Mouse (Mus musculus) ovary, postnatal 36 days (tissue): ENCODE results near the gene Trit1.

ENCODE experiments used
- DNase-seq: peaks from one replicate; pipeline ENCODE4 v3.0.0; 2022; ENCODE audit warnings: low spot score, mixed read lengths

The Trit1 gene

DNA sequence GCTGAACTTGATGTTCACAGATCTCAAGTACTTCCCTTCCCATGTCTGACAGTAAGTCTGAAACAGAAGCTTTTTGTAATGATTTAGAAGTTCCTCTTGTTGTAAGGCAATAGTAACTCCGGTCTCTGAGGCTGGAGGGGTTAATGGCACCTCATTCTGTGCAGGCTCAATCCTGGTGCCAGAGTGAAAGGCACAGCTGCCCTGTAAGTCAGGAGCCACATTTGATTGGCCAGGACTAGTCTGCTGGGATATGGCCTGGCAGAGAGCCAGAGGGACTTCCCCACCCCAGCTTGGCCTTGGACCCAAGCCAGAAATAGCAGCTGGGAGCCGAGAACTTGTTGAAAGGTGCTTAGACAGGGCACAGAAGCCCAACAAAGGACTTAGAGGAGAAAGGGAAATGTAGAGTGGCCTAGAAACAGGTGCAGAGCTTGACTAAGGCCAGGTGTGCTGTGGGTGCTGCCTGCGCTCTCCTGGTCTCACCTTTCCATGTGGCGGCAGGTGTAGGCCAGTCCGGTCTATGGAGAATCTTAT lies 34.3 kb downstream of the Trit1 start:
- peak; percentile 89 for DNase-seq

- DNase-seq: no peak
Measured at GRCm38 (mm10) chr4:123053179-123053578, 36.8 kb downstream of the Trit1 start.

- DNase-seq: no peak
Measured at GRCm38 (mm10) chr4:123054172-123054790, 37.9 kb downstream of the Trit1 start.

DNA sequence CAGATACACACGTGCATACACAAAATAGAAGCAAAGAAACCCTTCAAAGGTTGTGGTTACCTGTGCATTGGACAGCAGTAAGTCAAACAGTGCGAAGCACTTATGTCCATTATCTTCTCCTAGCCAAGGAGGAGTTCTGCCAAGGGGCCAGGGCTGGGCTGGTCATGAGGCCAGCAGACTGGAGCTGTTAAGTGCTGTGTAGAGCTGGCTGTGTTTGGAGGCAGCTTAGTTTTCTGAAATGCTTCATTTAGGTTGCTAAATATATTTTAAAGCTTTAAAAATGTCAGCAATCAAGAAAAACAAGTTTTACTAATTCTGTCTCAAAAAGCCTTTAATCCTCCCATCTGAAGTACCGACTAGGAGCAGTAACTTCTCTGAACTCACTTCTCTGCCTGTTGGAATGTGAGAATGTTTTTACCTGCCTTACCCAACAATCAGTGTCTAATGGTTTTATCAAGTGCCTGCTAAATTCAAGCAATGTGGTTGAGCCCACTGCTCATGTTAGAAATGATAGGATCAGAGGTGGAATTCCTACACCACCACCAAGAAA lies 40.2 kb downstream of the Trit1 start:
- no peak for DNase-seq

DNA sequence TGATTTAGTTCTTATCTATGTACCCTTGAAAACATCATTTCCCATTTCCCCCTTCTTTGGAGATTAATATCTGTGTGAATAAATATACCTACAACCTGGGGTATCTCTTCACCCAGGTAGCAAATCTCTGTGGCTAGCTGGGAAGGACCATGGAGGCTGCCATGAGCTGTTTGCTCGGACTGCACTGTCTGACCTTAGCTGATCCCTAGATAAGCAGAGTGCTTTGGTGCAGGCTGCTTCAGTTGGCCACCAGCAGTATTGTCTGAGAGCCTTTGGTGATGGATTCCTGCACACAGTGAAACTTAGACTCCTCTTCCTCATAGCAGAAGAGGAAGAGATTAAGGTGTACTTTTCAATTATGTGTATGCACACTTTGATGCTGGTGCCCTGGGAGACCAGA lies 41.6 kb downstream of the Trit1 start:
- no peak for DNase-seq

DNA sequence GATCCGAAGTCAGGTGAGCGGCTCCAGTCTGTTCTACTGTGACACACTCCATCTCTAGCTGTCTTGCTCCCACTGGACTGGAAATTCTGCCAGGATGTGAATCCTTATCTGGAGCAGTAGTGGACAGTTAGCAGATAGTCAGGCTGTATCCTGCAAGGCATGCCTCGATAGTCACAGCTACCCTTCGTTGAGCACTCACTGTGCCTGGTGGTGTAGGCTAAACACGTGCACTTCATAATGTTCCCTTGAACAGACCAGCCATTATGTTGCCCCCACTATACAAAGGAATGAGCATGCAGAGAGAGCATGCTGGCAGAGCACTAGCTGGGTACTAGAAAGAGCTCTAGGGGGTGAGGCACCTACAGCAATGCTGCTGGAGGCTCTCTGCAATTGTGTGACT lies 45.3 kb downstream of the Trit1 start:
- no peak for DNase-seq

DNA sequence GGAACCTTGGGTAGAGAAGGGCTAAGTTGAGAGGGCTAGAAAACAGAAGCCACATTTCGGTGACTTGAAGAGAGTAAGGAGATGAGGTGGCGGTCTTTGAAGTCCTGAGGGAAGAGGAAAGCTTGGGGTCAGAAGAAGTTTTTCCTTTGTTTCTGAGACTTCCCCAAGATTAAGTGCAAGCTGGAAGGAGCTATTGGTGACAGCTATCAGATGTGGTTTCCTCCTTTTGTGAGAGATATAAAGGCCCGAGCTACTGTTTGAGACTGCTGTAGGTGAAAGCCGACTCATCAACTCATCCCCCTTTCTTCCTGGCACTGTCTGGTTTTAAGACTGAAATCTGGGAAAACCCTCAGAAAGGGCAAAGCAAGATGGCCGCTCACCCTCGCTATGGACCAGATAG lies 52.2 kb downstream of the Trit1 start:
- no peak for DNase-seq

GRCm38 (mm10) chr4:123071266-123071966 lies 55.0 kb downstream of the Trit1 start:
- DNase-seq: peak; percentile 67

DNA sequence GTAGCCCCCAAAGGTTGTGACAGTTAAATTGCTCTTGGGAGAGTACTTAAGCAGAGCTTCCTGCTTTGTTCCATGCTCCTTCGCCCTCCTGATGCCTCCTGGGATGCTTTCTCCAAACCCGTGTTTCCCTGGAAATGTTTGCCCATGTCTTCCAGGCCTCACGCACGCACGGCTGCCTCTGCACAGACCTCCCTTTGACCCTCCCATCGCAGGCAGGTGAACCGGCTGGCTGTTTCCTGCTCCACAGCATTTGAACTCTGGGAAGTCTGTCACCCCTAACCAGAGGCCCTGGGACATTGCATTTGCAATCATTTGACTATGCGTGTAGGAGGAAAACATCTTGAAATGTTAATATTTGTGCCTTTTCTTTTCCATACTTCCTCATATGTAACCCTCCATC lies 60.5 kb downstream of the Trit1 start:
- no peak for DNase-seq

DNA sequence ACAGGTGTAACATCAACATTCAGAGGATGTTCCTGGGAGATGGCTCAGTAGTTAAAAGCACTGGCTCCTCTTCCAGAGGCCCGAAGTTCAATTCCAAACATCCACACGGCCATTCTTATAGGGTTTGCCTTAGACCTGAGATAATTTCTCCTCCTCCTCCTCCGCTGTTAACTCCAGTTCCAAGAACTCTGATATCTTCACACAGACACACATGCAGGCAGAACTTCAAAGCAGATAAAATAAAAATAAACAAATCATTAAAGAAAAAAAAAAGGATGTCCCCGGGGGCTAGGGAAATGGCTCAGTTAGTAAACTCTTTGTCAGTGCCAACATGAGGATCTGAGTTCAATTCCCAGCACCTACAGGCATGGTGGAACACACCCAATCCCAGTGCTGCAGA lies 61.8 kb downstream of the Trit1 start:
- DNase-seq: no peak

DNA sequence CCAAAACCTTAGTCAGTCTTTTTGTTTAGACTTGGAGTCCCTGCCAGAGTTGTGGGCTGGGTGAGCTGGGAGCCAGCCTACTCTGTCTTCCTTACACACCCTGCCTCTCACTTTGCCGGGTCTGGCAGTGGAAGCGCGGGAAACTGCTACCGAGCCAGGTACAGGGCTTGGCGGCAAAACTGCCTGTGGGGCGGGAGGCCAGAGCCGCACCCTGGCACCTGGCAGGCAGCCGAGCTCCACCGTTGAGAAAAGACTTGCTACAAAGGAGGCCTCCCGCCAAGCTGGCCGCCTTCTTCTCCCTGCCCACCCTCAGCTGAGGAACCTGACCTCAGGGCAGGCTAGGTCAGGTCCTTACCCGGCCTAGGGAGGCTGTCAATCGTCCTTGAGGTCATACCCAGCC lies 64.4 kb downstream of the Trit1 start:
- peak; percentile 72 for DNase-seq

DNA sequence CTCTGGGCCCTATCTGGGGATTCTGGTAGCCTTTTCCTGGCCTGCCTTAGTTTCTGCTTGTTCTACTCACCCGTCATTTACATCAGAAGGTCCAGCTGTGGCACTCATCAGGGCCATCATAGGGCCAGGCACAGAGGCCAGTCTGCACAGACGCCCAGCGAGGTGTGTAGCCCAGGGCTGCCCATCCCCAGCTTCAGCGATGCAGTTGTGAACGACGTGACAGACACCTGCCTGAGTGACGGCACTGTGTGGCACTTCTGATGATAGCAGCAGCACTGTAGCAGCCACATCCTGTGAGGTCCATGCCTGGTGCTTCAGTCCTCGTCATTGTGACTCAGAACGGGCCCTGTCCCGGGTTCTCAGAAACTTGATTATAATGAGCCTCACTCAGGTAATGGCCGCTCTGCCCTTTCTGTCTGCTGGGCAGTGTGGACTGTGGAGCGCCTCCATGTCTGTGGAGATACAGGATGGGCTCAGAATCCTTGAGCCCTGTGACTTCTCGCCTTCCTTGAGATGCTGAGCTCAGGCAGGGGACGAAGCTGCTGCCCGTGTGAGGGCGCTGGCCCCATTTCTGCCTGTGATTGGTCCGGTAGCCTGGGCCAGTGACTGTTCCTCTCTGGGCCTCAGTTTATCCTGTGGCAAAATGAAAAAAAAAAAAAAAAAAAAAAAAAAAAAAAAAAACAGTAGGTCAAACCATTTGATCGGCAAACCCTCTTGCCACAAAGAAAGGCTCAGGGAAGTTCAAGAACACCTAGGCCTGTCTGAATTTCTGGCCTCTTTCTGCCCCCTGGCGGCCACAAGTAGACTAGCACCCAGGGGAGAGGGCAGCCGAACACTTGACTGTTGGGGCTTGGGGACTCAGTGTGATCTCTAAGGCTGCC lies 66.1 kb downstream of the Trit1 start:
- peak; percentile 67 for DNase-seq

DNA sequence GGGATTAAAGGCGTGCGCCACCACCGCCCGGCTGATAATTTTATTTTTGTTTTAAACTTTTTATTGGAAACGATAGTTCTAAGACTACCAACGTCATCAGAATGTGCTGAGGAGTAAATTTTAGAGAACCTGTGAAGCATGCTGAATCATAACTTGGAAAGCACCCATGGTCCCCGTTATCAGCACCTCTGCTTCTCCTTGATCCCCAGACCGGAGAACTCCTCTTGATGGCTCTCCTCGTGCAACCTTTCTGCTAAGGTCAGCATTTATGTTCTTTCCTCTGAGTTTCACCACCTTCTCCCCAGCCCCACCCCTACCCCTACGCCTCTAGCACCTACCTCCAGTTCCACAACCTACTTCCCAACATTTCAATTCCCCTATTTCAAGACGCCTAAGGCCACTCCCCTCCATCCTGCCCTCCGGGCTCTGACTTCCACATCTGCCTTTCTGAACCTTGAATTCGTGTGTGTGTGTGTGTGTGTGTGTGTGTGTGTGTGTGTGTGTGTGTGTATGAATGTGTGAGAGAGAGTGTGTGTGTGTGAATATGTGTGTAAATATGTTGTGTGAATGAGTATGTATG lies 67.0 kb downstream of the Trit1 start:
- no peak for DNase-seq

- DNase-seq: no peak
Measured at GRCm38 (mm10) chr4:123085290-123085689, 68.9 kb downstream of the Trit1 start.

DNA sequence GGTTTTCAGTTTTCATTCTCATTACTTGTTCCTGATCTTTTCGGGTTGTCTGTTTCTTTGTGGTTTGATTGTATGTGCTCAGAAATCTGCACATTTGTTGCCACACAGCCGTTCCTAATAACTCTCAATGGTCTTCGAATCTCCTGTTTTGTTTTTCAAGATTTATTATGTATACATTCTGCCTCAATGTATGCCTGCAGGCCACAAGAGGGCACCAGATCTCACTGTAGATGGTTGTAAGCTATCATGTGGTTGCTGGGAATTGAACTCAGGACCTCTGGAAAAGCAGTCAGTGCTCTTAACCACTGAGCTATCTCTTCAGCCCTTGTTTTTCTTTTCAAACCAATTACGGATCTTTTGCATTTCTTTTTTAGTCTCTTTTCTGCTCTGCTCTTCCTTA lies 70.0 kb downstream of the Trit1 start:
- DNase-seq: no peak

DNA sequence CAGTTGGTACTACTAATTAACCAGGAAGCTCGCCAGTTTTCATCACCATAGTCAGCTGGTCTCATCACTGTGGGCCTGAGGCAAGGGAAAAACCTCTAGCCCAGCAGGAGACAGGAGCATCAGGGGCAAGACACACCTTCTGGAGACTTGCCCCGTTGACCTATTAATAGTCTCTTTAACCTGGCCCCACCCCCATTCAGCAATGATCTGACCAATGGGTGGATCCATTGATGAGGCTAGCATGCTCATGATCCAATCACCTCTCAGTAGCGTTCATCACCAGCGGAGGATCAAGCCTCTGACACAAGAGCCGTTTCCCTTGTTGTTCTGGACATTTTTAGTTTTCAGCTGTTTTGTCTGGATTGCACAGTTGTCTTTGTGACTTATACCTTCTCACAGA lies 76.2 kb downstream of the Trit1 start:
- DNase-seq: no peak

GRCm38 (mm10) chr4:123093064-123093776 lies 76.8 kb downstream of the Trit1 start:
- no peak for DNase-seq

DNA sequence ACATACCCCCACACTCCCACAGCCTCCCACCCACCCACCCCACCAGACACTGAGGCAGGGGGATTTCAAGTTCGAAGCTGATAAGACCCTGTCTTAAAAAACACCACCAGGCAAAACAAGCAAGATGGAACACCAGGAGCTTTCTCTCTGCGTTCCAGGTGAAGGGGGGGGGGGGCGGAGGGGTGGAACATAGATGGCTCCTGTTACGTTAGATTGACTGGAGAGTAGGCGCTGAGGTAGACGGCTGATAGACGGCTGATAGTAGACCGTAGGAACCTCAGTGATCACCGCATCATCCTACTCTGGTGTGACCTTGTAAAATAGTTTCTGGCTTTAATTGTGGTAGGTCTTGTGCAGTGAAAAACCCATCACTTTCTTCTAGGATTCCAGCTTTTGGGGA lies 77.5 kb downstream of the Trit1 start:
- no peak for DNase-seq
